Mouse (Mus musculus) lung, embryonic 14.5 days (tissue): ENCODE results near the gene Ppp4r3a. TPM values are rescaled to one million over a fixed set of nuclear protein-coding genes. Genes with fewer than 3 reads are reported as not detected.

Source experiments
- ATAC-seq: fragments of 200-750 bp; cut with Nextera tagmentation; 2 replicates; pipeline ENCODE4 v1.8.0; 2017; ENCODE audit warnings: mild to moderate bottlenecking, moderate TSS enrichment, moderate library complexity; ENCODE audit not compliant: insufficient read depth
- DNase-seq: peaks from one replicate; pipeline ENCODE4 v3.0.0-alpha.2; 2015
- H3K27ac ChIP-seq: fragments of 300-500 bp; sonication (generic); 2 replicates; pipeline ENCODE4 v1.5.1; 2014; ENCODE audit warnings: low read depth, mild to moderate bottlenecking, moderate library complexity
- H3K27me3 ChIP-seq: fragments of 300-500 bp; sonication (generic); 2 replicates; pipeline ENCODE4 v1.6.1; 2014; ENCODE audit warnings: low read length, control low read depth; ENCODE audit not compliant: insufficient read depth
- H3K36me3 ChIP-seq: fragments of 300-500 bp; sonication (generic); 2 replicates; pipeline ENCODE4 v1.6.1; 2014; ENCODE audit warnings: control low read depth; ENCODE audit not compliant: insufficient read depth
- H3K4me1 ChIP-seq: fragments of 300-500 bp; sonication (generic); 2 replicates; pipeline ENCODE4 v1.6.1; 2014; ENCODE audit warnings: antibody characterized with exemption, control low read depth; ENCODE audit not compliant: insufficient read depth
- H3K4me2 ChIP-seq: fragments of 300-500 bp; sonication (generic); 2 replicates; pipeline ENCODE4 v1.6.1; 2014; ENCODE audit warnings: mild to moderate bottlenecking
- H3K4me3 ChIP-seq: fragments of 300-500 bp; sonication (generic); 2 replicates; pipeline ENCODE4 v1.5.1; 2014; ENCODE audit warnings: low read depth, low read length
- H3K9ac ChIP-seq: fragments of 300-500 bp; sonication (generic); 2 replicates; pipeline ENCODE4 v1.6.1; 2014
- H3K9me3 ChIP-seq: fragments of 300-500 bp; sonication (generic); 2 replicates; pipeline ENCODE4 v1.6.1; 2016; ENCODE audit warnings: low read depth, low read length, control low read depth
- CTCF ChIP-seq: IDR thresholded peaks from 2 replicates; pipeline ENCODE4 v1.5.1; 2016; ENCODE audit warnings: antibody characterized with exemption, low read depth
- WGBS: fragments of 180-500 bp; shearing (Covaris S2); extraction: QIAGEN DNeasy Blood & Tissue Kit; methylation state at CpG from one replicate; pipeline ENCODE4 v1.1.7; 2014; 5-methylcytosine and 5-hydroxymethylcytosine counted together
- microRNA counts: library from miRNA; unstranded; fragments of <30 nt; microRNA quantifications from one replicate; lab custom pipeline; 2016
- microRNA-seq: library from miRNA; unstranded; fragments of <30 nt; microRNA quantifications from one replicate; pipeline ENCODE4, GENCODE M21; 2016; ENCODE audit warnings: borderline number of aligned reads
- polyA plus RNA-seq: library from polyadenylated mRNA; unstranded; fragments of >200 nt; fragmentation: Nextera tagmentation; extraction: Ambion mirVana; gene quantifications from 2 replicates; pipeline ENCODE4 v1.2.1, GENCODE M21; 2014

Ppp4r3a gene
- polyA plus RNA-seq, 1 experiment from 2014 or later = 55.9 TPM

DNA sequence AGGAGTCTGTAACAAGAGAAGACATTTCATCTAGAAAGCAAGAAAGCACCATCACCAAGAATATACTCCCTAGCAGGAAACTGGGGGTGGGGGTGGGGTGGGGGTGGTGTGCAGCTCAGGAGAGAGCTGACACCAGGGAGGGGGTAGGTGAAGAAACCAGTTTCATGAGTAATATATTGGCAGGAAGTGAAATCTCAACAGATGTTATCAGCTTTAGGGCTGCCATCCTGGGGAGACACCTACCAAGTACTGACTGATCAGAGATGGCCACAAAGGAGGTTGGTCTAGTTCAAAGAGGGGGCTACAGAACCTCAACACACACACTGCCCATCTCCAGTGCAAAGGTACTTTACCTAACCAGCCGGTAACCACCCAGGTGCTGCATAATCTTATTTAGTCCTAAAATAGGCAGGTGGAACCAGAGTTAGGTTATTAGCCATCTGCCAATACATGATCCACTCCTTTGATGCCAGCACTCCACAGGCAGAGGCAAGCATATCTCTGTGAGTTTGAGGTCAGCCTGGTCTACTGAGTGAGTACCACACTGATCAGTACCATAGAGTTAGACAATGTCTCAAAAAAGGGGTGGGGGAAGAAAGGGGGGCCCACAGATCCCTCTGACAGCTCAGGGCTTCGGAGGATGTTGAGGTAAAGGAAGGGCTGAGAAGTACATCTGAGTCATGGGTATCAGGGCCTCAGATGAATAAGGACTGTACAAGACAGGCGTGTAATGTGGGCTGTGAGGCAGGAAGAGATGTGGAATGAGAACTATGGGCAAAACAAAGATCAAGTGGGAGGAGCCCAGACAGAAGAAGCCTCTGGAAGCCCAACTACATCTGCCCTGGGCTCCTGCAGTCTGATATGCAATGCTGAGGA lies 89.1 kb downstream of the Ppp4r3a start:
- WGBS = 68% methylated on average over 3 of the region's 3 CpGs
- peaks cover 10% of the 10 kb centered on the region for H3K4me1 ChIP-seq

DNA sequence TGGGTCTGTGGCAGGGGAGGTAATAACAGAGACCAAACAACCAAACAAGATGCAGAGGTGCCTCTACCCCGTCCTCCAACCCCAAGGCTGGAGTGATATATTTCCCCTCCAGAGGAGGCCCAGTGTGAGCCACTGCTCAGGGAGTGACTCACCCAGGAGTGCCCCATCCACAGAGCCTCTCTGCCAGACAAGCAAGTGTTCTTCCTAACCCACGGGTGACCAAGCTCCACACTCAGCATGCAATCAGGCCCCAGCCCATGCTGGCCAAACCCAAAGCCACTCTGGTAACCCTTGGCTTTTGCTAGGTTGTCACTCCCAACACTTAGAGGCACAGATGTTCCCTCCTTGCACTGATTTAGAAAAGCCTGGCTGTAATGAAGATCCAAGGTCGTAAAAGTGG lies 90.4 kb downstream of the Ppp4r3a start:
- WGBS = 68% methylated on average over 3 of the region's 3 CpGs
- no peak overlapping the region for H3K27ac ChIP-seq
- peaks cover 4% of the 10 kb centered on the region for H3K4me1 ChIP-seq
- H3K36me3 ChIP-seq = no peaks in the 10 kb centered on the region
- no peaks in the 10 kb centered on the region for H3K9me3 ChIP-seq
- no peaks in the 10 kb centered on the region for H3K27me3 ChIP-seq
- TF ChIP-seq CTCF = no peak
- H3K4me2 ChIP-seq = no peak overlapping the region
- no peak overlapping the region for H3K4me3 ChIP-seq
- no peak for DNase-seq
- H3K9ac ChIP-seq = no peak overlapping the region
- ATAC-seq = no peak

More for the DNA sequence above, 89.1 kb downstream of the Ppp4r3a start:
- Histone ChIP-seq H3K4me2 (no peak overlapping the region), H3K9me3 (no peaks in the 10 kb centered on the region), H3K36me3 (no peaks in the 10 kb centered on the region), H3K27ac (no peak overlapping the region), H3K27me3 (no peaks in the 10 kb centered on the region), H3K9ac (no peak overlapping the region), H3K4me3 (no peak overlapping the region)
- DNase-seq (no peak), ATAC-seq (no peak)
- no peak for TF ChIP-seq CTCF

DNA sequence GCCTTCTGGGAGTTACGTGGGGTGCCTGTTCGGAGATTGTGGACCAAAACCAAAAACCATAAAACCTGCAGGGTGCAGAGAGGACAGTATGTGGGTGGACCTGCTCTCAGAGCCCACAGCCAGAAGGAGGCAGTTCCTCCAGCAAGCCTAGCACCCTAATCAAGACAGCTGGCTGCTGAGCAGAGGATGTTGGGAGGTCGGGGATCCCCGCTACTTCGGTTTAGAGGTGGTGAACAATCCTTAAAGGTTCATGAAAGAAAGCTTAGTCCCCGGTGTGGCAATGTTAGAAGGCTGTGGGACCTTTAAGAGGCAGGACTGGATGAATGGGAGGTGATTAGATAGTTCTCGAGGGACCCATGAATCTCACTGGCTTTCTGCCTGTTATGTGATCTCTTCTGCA lies 91.0 kb downstream of the Ppp4r3a start:
- no peaks in the 10 kb centered on the region for H3K27me3 ChIP-seq
- no peak for DNase-seq
- H3K9me3 ChIP-seq = no peaks in the 10 kb centered on the region
- H3K36me3 ChIP-seq = no peaks in the 10 kb centered on the region
- no peak overlapping the region for H3K4me2 ChIP-seq
- H3K4me1 ChIP-seq = no peaks in the 10 kb centered on the region
- ATAC-seq = no peak
- H3K9ac ChIP-seq = no peak overlapping the region
- H3K4me3 ChIP-seq = no peak overlapping the region
- H3K27ac ChIP-seq = no peak overlapping the region
- WGBS = 78% methylated on average over 7 of the region's 7 CpGs
- TF ChIP-seq CTCF = no peak

DNA sequence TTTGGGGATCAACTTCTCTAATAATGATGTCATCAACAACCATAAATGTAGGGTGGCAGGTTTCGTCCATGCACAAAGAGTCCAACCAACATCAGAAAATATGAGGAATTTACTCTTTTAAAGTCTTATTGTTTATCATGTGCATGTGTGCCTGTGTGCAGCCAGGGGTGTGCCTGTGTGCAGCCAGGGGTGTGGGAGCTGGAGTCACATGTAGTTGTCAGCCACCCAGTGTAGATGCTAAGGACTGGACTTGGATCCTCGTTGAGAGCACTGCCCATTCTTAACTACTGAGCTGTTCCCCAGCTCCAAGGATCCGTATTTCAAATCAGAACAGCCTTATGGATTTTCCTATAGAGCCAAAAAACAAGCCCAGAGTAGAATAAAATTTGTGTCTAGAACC lies 92.4 kb downstream of the Ppp4r3a start:
- no peak overlapping the region for H3K4me2 ChIP-seq
- no peak overlapping the region for H3K27ac ChIP-seq
- no peaks in the 10 kb centered on the region for H3K36me3 ChIP-seq
- no peaks in the 10 kb centered on the region for H3K4me1 ChIP-seq
- H3K4me3 ChIP-seq = no peak overlapping the region
- no peak for ATAC-seq
- no peaks in the 10 kb centered on the region for H3K27me3 ChIP-seq
- WGBS = 69% methylated on average over 3 of the region's 3 CpGs
- no peak for TF ChIP-seq CTCF
- no peak for DNase-seq
- no peak overlapping the region for H3K9ac ChIP-seq
- H3K9me3 ChIP-seq = no peaks in the 10 kb centered on the region

DNA sequence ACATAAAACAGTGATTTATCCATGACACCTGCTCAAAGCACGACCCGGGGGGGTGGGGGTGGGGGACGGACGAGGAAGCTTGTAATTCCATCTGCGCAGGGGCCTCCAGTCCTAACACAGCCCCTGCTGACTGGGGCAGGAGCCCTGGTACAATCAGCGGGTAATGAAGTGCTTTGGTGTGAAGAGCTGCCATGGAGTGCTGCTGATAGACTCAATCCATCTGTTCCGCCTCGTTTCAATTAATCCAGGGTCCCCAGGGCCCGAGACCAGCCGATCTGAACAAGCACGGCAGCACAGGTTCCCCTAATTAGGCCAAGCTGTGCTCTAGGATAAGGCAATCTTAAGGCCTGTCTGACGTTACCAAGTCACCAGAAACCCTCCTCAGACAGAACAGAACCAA lies 93.2 kb downstream of the Ppp4r3a start:
- Histone ChIP-seq H3K4me1 (no peaks in the 10 kb centered on the region), H3K27me3 (no peaks in the 10 kb centered on the region), H3K9ac (no peak overlapping the region), H3K27ac (no peak overlapping the region), H3K4me3 (no peak overlapping the region), H3K36me3 (no peaks in the 10 kb centered on the region), H3K9me3 (no peaks in the 10 kb centered on the region), H3K4me2 (no peak overlapping the region)
- DNase-seq (no peak), ATAC-seq (no peak)
- no peak for TF ChIP-seq CTCF
- 31% methylated on average over 12 of the region's 12 CpGs for WGBS

DNA sequence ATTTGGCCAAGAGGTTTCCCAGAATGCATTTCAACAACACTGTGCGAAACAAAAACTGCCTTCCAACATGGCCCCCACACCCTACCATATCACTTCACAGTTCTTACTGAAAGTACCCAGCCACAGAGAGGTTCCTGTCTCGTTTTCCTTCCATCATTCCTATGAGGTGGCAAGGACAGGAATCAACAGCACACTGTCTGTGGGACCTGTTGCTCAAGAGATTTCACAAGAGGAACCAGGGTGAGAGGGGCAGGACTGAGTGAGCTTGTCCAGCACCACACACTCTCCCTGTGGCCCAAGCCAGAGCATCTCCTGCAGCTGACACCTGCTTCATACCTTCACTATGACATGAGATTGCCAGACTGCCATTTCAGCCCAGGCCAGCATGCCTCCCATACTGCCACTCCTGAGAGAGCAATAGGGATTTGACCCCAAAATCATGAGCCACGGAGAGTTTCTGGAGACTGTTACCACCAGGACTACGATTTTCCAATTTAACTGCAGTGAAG lies 93.7 kb downstream of the Ppp4r3a start:
- no peak overlapping the region for H3K27ac ChIP-seq
- DNase-seq (no peak), ATAC-seq (no peak)
- no peak overlapping the region for H3K9ac ChIP-seq
- H3K9me3 ChIP-seq = no peaks in the 10 kb centered on the region
- H3K27me3 ChIP-seq = no peaks in the 10 kb centered on the region
- H3K36me3 ChIP-seq = no peaks in the 10 kb centered on the region
- no peak for TF ChIP-seq CTCF
- no peak overlapping the region for H3K4me2 ChIP-seq
- no peaks in the 10 kb centered on the region for H3K4me1 ChIP-seq
- H3K4me3 ChIP-seq = no peak overlapping the region
- 56% methylated on average over 4 of the region's 4 CpGs for WGBS

MicroRNA genes within 50 kb of the gene (microRNA counts, 519-probe panel; counts per million panel counts)
- 2,384 counts per million, percentile 40 among the panel's probes with 10 or more counts for microRNA mmu-miR-1190 (lab: Ali Mortazavi, UCI)

Small RNA genes lying within 50 kb of the gene (microRNA-seq; reads per million reads assigned to microRNA genes)
- gene Mir1190 = not detected

Other genes starting within 250 kb of the Ppp4r3a start
- 0.20 and 0.32 TPM in 2 replicates for gene Gpr68, start 175.5 kb downstream of the Ppp4r3a start, polyA plus RNA-seq
- gene Ccdc88c, start 54.6 kb downstream of the Ppp4r3a start, polyA plus RNA-seq = 14.0 and 15.3 TPM in 2 replicates